In genomic region chr11:3292062-3292421, GRCm38 (mm10) we compare ENCODE assay signal across 8 mouse cellular contexts. TPM values are rescaled to one million over a fixed set of nuclear protein-coding genes. Genes with fewer than 3 reads are reported as not detected.
DNase-seq lines count a peak whose midpoint lies in the region; ATAC-seq and TF ChIP-seq lines count a peak whose summit lies in the region.

No protein-coding gene starts in this region.

- peak; percentile 25 for ATAC-seq in heart, embryonic 11.5 days (replicated peaks; ENCODE audit: insufficient number of reproducible peaks, low FRiP score, low TSS enrichment)
- ATAC-seq in kidney, embryonic 15.5 days (replicated peaks; ENCODE audit: low FRiP score): peak; percentile 34

- H3ac ChIP-seq in C2C12 (ENCODE audit: control insufficient read depth, insufficient read length, low read depth): peak overlapping the region; percentile 98

- peaks cover 55% of the 10 kb centered on the region for H3K79me3 ChIP-seq in C2C12 (ENCODE audit: low read depth)

- peaks cover 34% of the 10 kb centered on the region for H3K4me1 ChIP-seq in heart, embryonic 11.5 days (ENCODE audit: control insufficient read depth, insufficient read depth, low read length)
- peaks cover 68% of the 10 kb centered on the region for H3K4me1 ChIP-seq in kidney, embryonic 15.5 days

- no peak for TF ChIP-seq CTCF in C2C12 (IDR thresholded peaks at IDR 0.05; ENCODE audit: control insufficient read depth, insufficient read depth, insufficient read length)

- H3K79me2 ChIP-seq in C2C12 (ENCODE audit: control insufficient read depth, insufficient read depth): peaks cover 71% of the 10 kb centered on the region

- H3K4me3 ChIP-seq in C2C12 (ENCODE audit: insufficient read depth, poor library complexity, severe bottlenecking): peak overlapping the region; percentile 77
- H3K4me3 ChIP-seq in heart, embryonic 11.5 days (ENCODE audit: low read depth, low read length): peak overlapping the region; percentile 73
- peak overlapping the region; percentile 85 for H3K4me3 ChIP-seq in kidney, embryonic 15.5 days (replicated peaks)

- peak overlapping the region; percentile 99 for H3K9ac ChIP-seq in heart, embryonic 11.5 days (ENCODE audit: low read depth, low read length)
- H3K9ac ChIP-seq in kidney, embryonic 15.5 days: peak overlapping the region; percentile 99

- H3K4me2 ChIP-seq in heart, embryonic 11.5 days: peak overlapping the region; percentile 100
- peak overlapping the region; percentile 86 for H3K4me2 ChIP-seq in kidney, embryonic 15.5 days

- WGBS in heart, embryonic 11.5 days (ENCODE audit: insufficient replicate concordance): 0% methylated on average over 8 of the region's 8 CpGs
- 0% methylated on average over 8 of the region's 8 CpGs for WGBS in kidney, embryonic 15.5 days

- peaks cover 54% of the 10 kb centered on the region for H3K36me3 ChIP-seq in C2C12 (ENCODE audit: control insufficient read depth, insufficient read depth)
- H3K36me3 ChIP-seq in heart, embryonic 11.5 days (ENCODE audit: control insufficient read depth, insufficient read depth, low read length): peaks cover 21% of the 10 kb centered on the region
- peaks cover 39% of the 10 kb centered on the region for H3K36me3 ChIP-seq in kidney, embryonic 15.5 days

- no peaks in the 10 kb centered on the region for H3K9me3 ChIP-seq in heart, embryonic 11.5 days (replicated peaks; ENCODE audit: control insufficient read depth, low read length)
- H3K9me3 ChIP-seq in kidney, embryonic 15.5 days (replicated peaks): no peaks in the 10 kb centered on the region

- peak overlapping the region; percentile 88 for H3K27ac ChIP-seq in heart, embryonic 11.5 days (ENCODE audit: low read depth, low read length)
- peak overlapping the region; percentile 100 for H3K27ac ChIP-seq in kidney, embryonic 15.5 days

- H3K27me3 ChIP-seq in C2C12 (ENCODE audit: control insufficient read depth, insufficient read depth, insufficient read length): no peaks in the 10 kb centered on the region
- no peaks in the 10 kb centered on the region for H3K27me3 ChIP-seq in heart, embryonic 11.5 days (ENCODE audit: control insufficient read depth, insufficient read depth, low read length)
- H3K27me3 ChIP-seq in kidney, embryonic 15.5 days: no peaks in the 10 kb centered on the region

- peak; percentile 84 for DNase-seq in Muller cell, postnatal 12 days (ENCODE audit: inconsistent ontology term)
- DNase-seq in embryo, embryonic 10.5 days (ENCODE audit: low spot score): peak; percentile 88
- DNase-seq in lung, postnatal 36 days: peak; percentile 56
- peak; percentile 43 to 54 for DNase-seq in spleen, adult 18-20 months
- DNase-seq in adipocyte (ENCODE audit: low spot score): no peak

TF ChIP-seq in C2C12, 6 proteins besides CTCF, POLR2A, EP300 and RAD21:
- TF ChIP-seq FOSL1 (IDR thresholded peaks at IDR 0.05; ENCODE audit: insufficient read depth, low read length, poor library complexity, severe bottlenecking) (no peak), USF1 (IDR thresholded peaks at IDR 0.05; ENCODE audit: low read depth) (peak; percentile 35)

RNA-seq across cellular contexts. Expression of gene Patz1, which starts 3.4 kb away (rescaled TPM):
- polyA plus RNA-seq in C2C12 (2012; fragmentation: generic; extraction: Trizol): 29.6 TPM
- 26.6 and 28.6 TPM in 2 replicates for polyA plus RNA-seq in heart, embryonic 11.5 days (2014; fragmentation: Nextera tagmentation; extraction: Ambion mirVana)
- 57.3 and 60.4 TPM in 2 replicates for polyA plus RNA-seq in kidney, embryonic 15.5 days (2015; fragmentation: Nextera tagmentation; extraction: Ambion mirVana)

RNA-seq across cellular contexts. Expression of gene Drg1, which starts 25.8 kb away (rescaled TPM):
- polyA plus RNA-seq in C2C12 (2012; fragmentation: generic; extraction: Trizol): 136 TPM
- 182 and 194 TPM in 2 replicates for polyA plus RNA-seq in heart, embryonic 11.5 days (2014; fragmentation: Nextera tagmentation; extraction: Ambion mirVana)
- polyA plus RNA-seq in kidney, embryonic 15.5 days (2015; fragmentation: Nextera tagmentation; extraction: Ambion mirVana): 223 and 224 TPM in 2 replicates

RNA-seq across cellular contexts. Expression of gene Pik3ip1, which starts 38.2 kb away (rescaled TPM):
- polyA plus RNA-seq in C2C12 (2012; fragmentation: generic; extraction: Trizol): 0.71 TPM
- polyA plus RNA-seq in heart, embryonic 11.5 days (2014; fragmentation: Nextera tagmentation; extraction: Ambion mirVana): 12.2 and 14.2 TPM in 2 replicates
- 11.4 and 13.2 TPM in 2 replicates for polyA plus RNA-seq in kidney, embryonic 15.5 days (2015; fragmentation: Nextera tagmentation; extraction: Ambion mirVana)
